Mouse (Mus musculus) forebrain, embryonic 10.5 days (tissue): ENCODE results near the gene Dynlt1b. TPM values are rescaled to one million over a fixed set of nuclear protein-coding genes. Genes with fewer than 3 reads are reported as not detected.
"Not testable (repeated sequence)": the region's sequence is repeated elsewhere in the genome, so short reads cannot be mapped to it uniquely, and the experiment has no call there.

Source experiments
- DNase-seq: peaks from one replicate; pipeline ENCODE4 v3.0.0-alpha.2; 2017; ENCODE audit warnings: low spot score; ENCODE audit errors: extremely low spot score
- H3K27ac ChIP-seq: fragments of 300-500 bp; sonication (generic); 2 replicates; pipeline ENCODE4 v1.5.1; 2016; ENCODE audit warnings: mild to moderate bottlenecking
- H3K27me3 ChIP-seq: fragments of 300-500 bp; sonication (generic); 2 replicates; pipeline ENCODE4 v1.6.1; 2016; ENCODE audit warnings: mild to moderate bottlenecking; ENCODE audit not compliant: poor library complexity, severe bottlenecking
- H3K36me3 ChIP-seq: fragments of 300-500 bp; sonication (generic); replicated peaks from 2 replicates; pipeline ENCODE4 v1.6.1; 2016; ENCODE audit warnings: mild to moderate bottlenecking, moderate library complexity
- H3K4me1 ChIP-seq: fragments of 300-500 bp; sonication (generic); 2 replicates; pipeline ENCODE4 v1.6.1; 2016
- H3K4me3 ChIP-seq: fragments of 300-500 bp; sonication (generic); 2 replicates; pipeline ENCODE4 v1.5.1; 2016; ENCODE audit warnings: mild to moderate bottlenecking, moderate library complexity
- H3K9me3 ChIP-seq: fragments of 300-500 bp; sonication (generic); 2 replicates; pipeline ENCODE4 v1.6.1; 2016; ENCODE audit warnings: mild to moderate bottlenecking, moderate library complexity
- WGBS: fragments of 180-500 bp; shearing (Covaris S2); methylation state at CpG from one replicate; pipeline ENCODE4 v1.1.7; 2016; 5-methylcytosine and 5-hydroxymethylcytosine counted together
- polyA plus RNA-seq: library from polyadenylated mRNA; unstranded; fragments of >200 nt; fragmentation: Nextera tagmentation; extraction: Ambion mirVana; gene quantifications from 2 replicates; pipeline ENCODE4 v1.2.1, GENCODE M21; 2016

Gene Dynlt1b
- polyA plus RNA-seq, 1 experiment from 2014 or later: 464 TPM

- not testable (repeated sequence) for H3K27me3 ChIP-seq, H3K4me3 ChIP-seq, H3K36me3 ChIP-seq, H3K9me3 ChIP-seq, DNase-seq
- peak overlapping the region; percentile 84 for H3K27ac ChIP-seq
- WGBS: 78% methylated on average over 4 of the region's 4 CpGs
- H3K4me1 ChIP-seq: peaks cover 13% of the 10 kb centered on the region
Measured at GRCm38 (mm10) chr17:6400097-6400489, 29.8 kb upstream of the Dynlt1b start.

- 64% methylated on average over 1 of the region's 1 CpGs for WGBS
- not testable (repeated sequence) for H3K27me3 ChIP-seq, H3K27ac ChIP-seq, H3K4me3 ChIP-seq, H3K36me3 ChIP-seq, H3K4me1 ChIP-seq, H3K9me3 ChIP-seq
- DNase-seq: peak; percentile 12
Measured at GRCm38 (mm10) chr17:6404493-6404892, 25.4 kb upstream of the Dynlt1b start.

- H3K4me1 ChIP-seq: not testable (repeated sequence)
Measured at GRCm38 (mm10) chr17:6406972-6407371, 22.9 kb upstream of the Dynlt1b start.

GRCm38 (mm10) chr17:6410713-6411213 is 19.1 kb upstream of the Dynlt1b start:
- not testable (repeated sequence) for H3K4me3 ChIP-seq, H3K4me1 ChIP-seq, H3K9me3 ChIP-seq, H3K36me3 ChIP-seq, H3K27ac ChIP-seq, H3K27me3 ChIP-seq, DNase-seq
- 58% methylated on average over 6 of the region's 6 CpGs for WGBS

More at GRCm38 (mm10) chr17:6406972-6407371, 22.9 kb upstream of the Dynlt1b start:
- H3K27me3 ChIP-seq, DNase-seq, H3K27ac ChIP-seq, H3K9me3 ChIP-seq, H3K36me3 ChIP-seq, H3K4me3 ChIP-seq: not testable (repeated sequence)
- 89% methylated on average over 1 of the region's 2 CpGs for WGBS

GRCm38 (mm10) chr17:6417118-6417517 is 12.8 kb upstream of the Dynlt1b start:
- H3K36me3 ChIP-seq, H3K4me3 ChIP-seq, DNase-seq, H3K27ac ChIP-seq, H3K27me3 ChIP-seq, H3K9me3 ChIP-seq, H3K4me1 ChIP-seq: not testable (repeated sequence)
- 51% methylated on average over 6 of the region's 7 CpGs for WGBS

GRCm38 (mm10) chr17:6420557-6420956 is 9.4 kb upstream of the Dynlt1b start:
- WGBS: 96% methylated on average over 1 of the region's 2 CpGs
- not testable (repeated sequence) for H3K4me3 ChIP-seq

GRCm38 (mm10) chr17:6421547-6422326 is 8.2 kb upstream of the Dynlt1b start:
- not testable (repeated sequence) for H3K36me3 ChIP-seq, H3K4me3 ChIP-seq, DNase-seq, H3K27me3 ChIP-seq, H3K27ac ChIP-seq, H3K9me3 ChIP-seq
- peaks cover 15% of the 10 kb centered on the region for H3K4me1 ChIP-seq
- 39% methylated on average over 13 of the region's 14 CpGs for WGBS

More at GRCm38 (mm10) chr17:6420557-6420956, 9.4 kb upstream of the Dynlt1b start:
- peaks cover 15% of the 10 kb centered on the region for H3K4me1 ChIP-seq
- H3K9me3 ChIP-seq, H3K27ac ChIP-seq, H3K36me3 ChIP-seq, DNase-seq, H3K27me3 ChIP-seq: not testable (repeated sequence)

GRCm38 (mm10) chr17:6422370-6422769 is 7.5 kb upstream of the Dynlt1b start:
- not testable (repeated sequence) for H3K27me3 ChIP-seq, H3K4me3 ChIP-seq, H3K27ac ChIP-seq, H3K9me3 ChIP-seq, DNase-seq, H3K36me3 ChIP-seq
- peaks cover 15% of the 10 kb centered on the region for H3K4me1 ChIP-seq
- 60% methylated on average over 2 of the region's 2 CpGs for WGBS

GRCm38 (mm10) chr17:6422805-6423204 is 7.1 kb upstream of the Dynlt1b start:
- not testable (repeated sequence) for H3K36me3 ChIP-seq, DNase-seq, H3K27ac ChIP-seq, H3K27me3 ChIP-seq, H3K4me3 ChIP-seq, H3K9me3 ChIP-seq
- peaks cover 15% of the 10 kb centered on the region for H3K4me1 ChIP-seq
- 71% methylated on average over 3 of the region's 3 CpGs for WGBS

- 73% methylated on average over 12 of the region's 12 CpGs for WGBS
- not testable (repeated sequence) for H3K27ac ChIP-seq, H3K36me3 ChIP-seq, H3K4me3 ChIP-seq, H3K9me3 ChIP-seq, H3K27me3 ChIP-seq, DNase-seq
- H3K4me1 ChIP-seq: peaks cover 17% of the 10 kb centered on the region
Measured at GRCm38 (mm10) chr17:6424294-6424980, 5.5 kb upstream of the Dynlt1b start.

GRCm38 (mm10) chr17:6425325-6425724 is 4.6 kb upstream of the Dynlt1b start:
- 85% methylated on average over 3 of the region's 3 CpGs for WGBS
- not testable (repeated sequence) for H3K27ac ChIP-seq, H3K27me3 ChIP-seq, H3K4me3 ChIP-seq, H3K9me3 ChIP-seq, H3K36me3 ChIP-seq, DNase-seq
- peaks cover 24% of the 10 kb centered on the region for H3K4me1 ChIP-seq

- H3K36me3 ChIP-seq, DNase-seq, H3K27me3 ChIP-seq, H3K4me3 ChIP-seq, H3K27ac ChIP-seq, H3K9me3 ChIP-seq: not testable (repeated sequence)
- 87% methylated on average over 6 of the region's 8 CpGs for WGBS
- H3K4me1 ChIP-seq: peaks cover 26% of the 10 kb centered on the region
Measured at GRCm38 (mm10) chr17:6426869-6427268, 3.0 kb upstream of the Dynlt1b start.

- H3K27ac ChIP-seq, DNase-seq: not testable (repeated sequence)
- 83% methylated on average over 2 of the region's 2 CpGs for WGBS
Measured at GRCm38 (mm10) chr17:6428926-6429325, 986 bp upstream of the Dynlt1b start.

More at GRCm38 (mm10) chr17:6428926-6429325, 986 bp upstream of the Dynlt1b start:
- not testable (repeated sequence) for H3K4me3 ChIP-seq, H3K9me3 ChIP-seq, H3K27me3 ChIP-seq
- peaks cover 13% of the 10 kb centered on the region for H3K36me3 ChIP-seq
- H3K4me1 ChIP-seq: peaks cover 19% of the 10 kb centered on the region
